Comparison of ENCODE assay signal across 14 mouse cellular contexts in the genomic region with DNA sequence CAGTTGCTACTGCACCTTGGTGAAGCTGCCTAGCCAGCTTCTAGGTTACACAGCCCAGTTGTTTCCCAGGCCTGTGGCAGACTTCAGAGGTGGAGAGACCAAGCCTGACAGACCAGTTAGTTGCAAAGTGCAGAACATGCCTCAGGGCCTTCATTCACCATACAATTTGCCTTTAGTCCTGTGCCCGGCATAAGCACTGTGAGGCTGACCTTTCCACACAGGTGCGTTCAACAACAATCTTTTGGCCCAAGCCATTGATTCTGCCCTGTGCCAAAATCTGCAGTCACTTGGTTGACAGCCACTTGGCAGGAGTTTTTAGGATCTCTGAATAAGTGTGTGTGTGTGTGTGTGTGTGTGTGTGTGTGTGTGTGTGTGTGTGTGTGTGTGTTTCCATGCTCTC.
A peak's percentile ranks its signal among the peaks of the same experiment; 100 is the strongest.
DNase-seq lines count a peak whose midpoint lies in the region; ATAC-seq and TF ChIP-seq lines count a peak whose summit lies in the region.
"Had no signal": no experiment of that assay in that cellular context is flagged by ENCODE, and none has a peak within 500 bp of the region (broad histone marks: within the 10 kb centered on the region; RNA-seq: fewer than 3 reads in every experiment).

No protein-coding gene starts in this region.

- peak; percentile 38 for DNase-seq in heart, postnatal 0 days (ENCODE audit: low spot score)
- no peak for DNase-seq in heart, adult 11 months
- DNase-seq in urinary bladder, postnatal 14 days (ENCODE audit: low spot score) = peak; percentile 46
- no peak for DNase-seq in urinary bladder, postnatal 4 days (ENCODE audit: low spot score in 2 of 2)
- DNase-seq: cerebellum, adult 18-20 months; liver; lung, postnatal 36 days; right cerebral cortex, postnatal 4 days had no signal

- H3K27me3 ChIP-seq in heart, postnatal 0 days (ENCODE audit: control insufficient read depth, insufficient read depth, low read length) = no peaks in the 10 kb centered on the region
- no peaks in the 10 kb centered on the region for H3K27me3 ChIP-seq in kidney, embryonic 14.5 days (ENCODE audit: control insufficient read depth, insufficient read depth, low read length)
- H3K27me3 ChIP-seq: embryonic facial prominence, embryonic 13.5 days; intestine, embryonic 15.5 days had no signal

- no peak overlapping the region for H3K4me2 ChIP-seq in heart, postnatal 0 days (ENCODE audit: low read depth, low read length)
- H3K4me2 ChIP-seq in kidney, embryonic 14.5 days (replicated peaks; ENCODE audit: low read depth, low read length) = no peak overlapping the region
- H3K4me2 ChIP-seq: embryonic facial prominence, embryonic 13.5 days; intestine, embryonic 15.5 days had no signal

- no peaks in the 10 kb centered on the region for H3K36me3 ChIP-seq in heart, postnatal 0 days (replicated peaks; ENCODE audit: control insufficient read depth, insufficient read depth, low read length)
- no peaks in the 10 kb centered on the region for H3K36me3 ChIP-seq in kidney, embryonic 14.5 days (ENCODE audit: control insufficient read depth, insufficient read depth, low read length)
- H3K36me3 ChIP-seq: embryonic facial prominence, embryonic 13.5 days; intestine, embryonic 15.5 days had no signal

- no peak overlapping the region for H3K9ac ChIP-seq in heart, postnatal 0 days (replicated peaks; ENCODE audit: low read depth, low read length)
- H3K9ac ChIP-seq in kidney, embryonic 14.5 days (ENCODE audit: low read depth, low read length) = no peak overlapping the region
- H3K9ac ChIP-seq: embryonic facial prominence, embryonic 13.5 days; intestine, embryonic 15.5 days had no signal

- H3K9me3 ChIP-seq in heart, postnatal 0 days (replicated peaks; ENCODE audit: control insufficient read depth, low read length) = no peaks in the 10 kb centered on the region
- no peaks in the 10 kb centered on the region for H3K9me3 ChIP-seq in kidney, embryonic 14.5 days (ENCODE audit: control insufficient read depth, low read length)
- H3K9me3 ChIP-seq: embryonic facial prominence, embryonic 13.5 days; intestine, embryonic 15.5 days had no signal

- TF ChIP-seq CTCF in heart, postnatal 0 days (IDR thresholded peaks at IDR 0.05; ENCODE audit: low read depth) = no peak

- WGBS in heart, postnatal 0 days = 38% methylated on average over 2 of the region's 2 CpGs
- 76% methylated on average over 2 of the region's 2 CpGs for WGBS in kidney, embryonic 14.5 days

- H3K4me1 ChIP-seq in heart, postnatal 0 days (ENCODE audit: control insufficient read depth, insufficient read depth) = 0 out of 2 replicates have a peak, but pooled peaks cover 5% of the 10 kb centered on the region
- no peaks in the 10 kb centered on the region for H3K4me1 ChIP-seq in kidney, embryonic 14.5 days (ENCODE audit: control insufficient read depth, insufficient read depth, low read length)
- H3K4me1 ChIP-seq: embryonic facial prominence, embryonic 13.5 days; intestine, embryonic 15.5 days had no signal

- no peak overlapping the region for H3K4me3 ChIP-seq in heart, postnatal 0 days (ENCODE audit: low read depth, low read length)
- H3K4me3 ChIP-seq in kidney, embryonic 14.5 days (ENCODE audit: low read length) = no peak overlapping the region
- H3K4me3 ChIP-seq: embryonic facial prominence, embryonic 13.5 days; intestine, embryonic 15.5 days; left cerebral cortex, adult 2 months had no signal

- H3K27ac ChIP-seq in heart, postnatal 0 days (ENCODE audit: low read depth) = no peak overlapping the region
- H3K27ac ChIP-seq in kidney, embryonic 14.5 days (ENCODE audit: low read depth, low read length) = no peak overlapping the region
- H3K27ac ChIP-seq: embryonic facial prominence, embryonic 13.5 days; intestine, embryonic 15.5 days; left cerebral cortex, adult 2 months had no signal

- 0 out of 2 replicates have a peak, but pooled peaks have one; percentile 44 for ATAC-seq in heart, postnatal 0 days (ENCODE audit: insufficient read depth, low read depth)
- peak; percentile 64; the same call in 1 of the 2 replicates for ATAC-seq in kidney, embryonic 14.5 days (ENCODE audit: low FRiP score, low TSS enrichment)
- ATAC-seq in erythroblast, adult 5-6 weeks (replicated peaks; ENCODE audit: low FRiP score, poor library complexity, severe bottlenecking) = no peak
- no peak for ATAC-seq in megakaryocyte-erythroid progenitor cell, adult 5-6 weeks (replicated peaks; ENCODE audit: low FRiP score, low TSS enrichment, poor library complexity, severe bottlenecking)
- ATAC-seq: intestine, embryonic 15.5 days had no signal

- no peak for TF ChIP-seq EP300 in heart, postnatal 0 days (IDR thresholded peaks at IDR 0.05; ENCODE audit: low read depth)

Comparison
In these comparisons a context has a peak if more than half of its experiments do, and no peak if none do; other contexts are left out.
1. DNase-seq: peak in heart, postnatal 0 days (single experiment) and urinary bladder, postnatal 14 days (single experiment); none in heart, adult 11 months (single experiment) and urinary bladder, postnatal 4 days (0 of 2).
2. ATAC-seq: peak in heart, postnatal 0 days (single experiment) and kidney, embryonic 14.5 days (single experiment); none in erythroblast, adult 5-6 weeks (single experiment) and megakaryocyte-erythroid progenitor cell, adult 5-6 weeks (single experiment).